Mouse (Mus musculus) CH12.LX (cell line): ENCODE measurements around the gene Plxna2.

Source experiments
- CHD1 ChIP-seq: IDR thresholded peaks from 2 replicates; pipeline ENCODE4 v1.6.1; 2012; ENCODE audit warnings: low read depth, low read length, improper control_type of control experiment, inconsistent platforms
- E2F4 ChIP-seq: IDR thresholded peaks from 2 replicates; pipeline ENCODE4 v1.6.1; 2011; ENCODE audit warnings: low read depth, low read length, improper control_type of control experiment; ENCODE audit not compliant: insufficient replicate concordance
- EP300 ChIP-seq: IDR thresholded peaks from 2 replicates; pipeline ENCODE4 v1.6.1; 2011; ENCODE audit warnings: low read length, improper control_type of control experiment
- HCFC1 ChIP-seq: IDR thresholded peaks from 2 replicates; pipeline ENCODE4 v1.6.1; 2012; ENCODE audit warnings: low read depth, mild to moderate bottlenecking, inconsistent platforms, low read length, improper control_type of control experiment
- TBP ChIP-seq: conservative IDR thresholded peaks from 2 replicates; pipeline ENCODE4 v1.6.1; 2011; ENCODE audit warnings: low read depth, low read length, improper control_type of control experiment
- USF2 ChIP-seq: conservative IDR thresholded peaks from 2 replicates; pipeline ENCODE4 v1.6.1; 2011; ENCODE audit warnings: low read depth, low read length, improper control_type of control experiment

GRCm38 (mm10) chr1:194722329-194722728 lies 104.3 kb downstream of the Plxna2 start:
- TF ChIP-seq TBP (no peak), CHD1 (no peak), EP300 (no peak), HCFC1 (no peak), USF2 (no peak), E2F4 (no peak)
